Mouse (Mus musculus) heart, adult 9 months (tissue): Measurements from ENCODE around the gene Unc79.

ENCODE experiments used
- DNase-seq, 2 experiments: peaks; one replicate each; pipeline ENCODE4 v3.0.0; 2022; ENCODE audit warnings: low spot score in 2 of 2

Unc79 gene

GRCm38 (mm10) chr12:103202592-103203544, 254.2 kb downstream of the Unc79 start:
- no peak for DNase-seq

GRCm38 (mm10) chr12:103205561-103205960, 256.9 kb downstream of the Unc79 start:
- DNase-seq = no peak

GRCm38 (mm10) chr12:103209581-103209980, 260.9 kb downstream of the Unc79 start:
- no peak for DNase-seq

GRCm38 (mm10) chr12:103211078-103211477, 262.4 kb downstream of the Unc79 start:
- no peak for DNase-seq

GRCm38 (mm10) chr12:103213591-103213990, 264.9 kb downstream of the Unc79 start:
- DNase-seq = no peak

- peak in 1 of 2 experiments; percentile 26 for DNase-seq
Measured at GRCm38 (mm10) chr12:103214270-103214669, 265.6 kb downstream of the Unc79 start.

GRCm38 (mm10) chr12:103214797-103215196, 266.1 kb downstream of the Unc79 start:
- no peak for DNase-seq

- no peak for DNase-seq
Measured at GRCm38 (mm10) chr12:103215877-103216610, 267.4 kb downstream of the Unc79 start.

- no peak for DNase-seq
Measured at GRCm38 (mm10) chr12:103223671-103224070, 275.0 kb downstream of the Unc79 start.

- DNase-seq = no peak
Measured at GRCm38 (mm10) chr12:103226121-103226520, 277.5 kb downstream of the Unc79 start.

- no peak for DNase-seq
Measured at GRCm38 (mm10) chr12:103229058-103229457, 280.4 kb downstream of the Unc79 start.
